Mouse (Mus musculus) c-Kit-negative CD71-positive TER-119-positive erythroid progenitor cells, embryonic 14.5 days (primary cell): ENCODE measurements around the gene Sdc4.

Experiments used
- DNase-seq: peaks from one replicate; pipeline ENCODE4 v3.0.0-alpha.2; 2013; ENCODE audit warnings: low read depth, low spot score

Sdc4 gene

GRCm38 (mm10) chr2:164403396-164404081, 40.1 kb downstream of the Sdc4 start:
- DNase-seq = no peak

DNA sequence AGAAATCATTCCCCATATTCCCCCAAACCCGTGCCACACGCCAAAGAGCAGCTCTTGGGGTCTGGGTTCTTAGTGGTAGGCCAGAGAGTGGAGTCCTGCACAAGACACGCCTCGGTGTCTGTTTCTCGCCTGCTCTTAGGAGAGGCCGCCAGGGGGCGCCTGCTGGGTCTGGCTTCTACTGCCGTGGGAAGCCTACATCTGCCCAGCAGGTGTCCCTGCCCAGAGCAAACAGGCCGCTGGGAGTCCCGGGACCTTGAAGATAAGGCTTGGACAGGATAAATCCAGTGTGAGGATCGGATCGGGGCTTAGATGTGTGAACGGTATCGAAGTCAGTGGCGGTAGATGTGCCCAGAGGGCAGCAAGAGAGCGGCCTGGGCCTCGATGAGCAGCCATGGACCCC, 40.8 kb downstream of the Sdc4 start, which contains the start of gene Rbpjl:
Rbpjl (plus strand) TSS at position 236 of the 400 bp plus-strand sequence.
- DNase-seq = peak; percentile 13

GRCm38 (mm10) chr2:164396911-164397310, 46.8 kb downstream of the Sdc4 start:
- DNase-seq = no peak

- DNase-seq = no peak
Measured at GRCm38 (mm10) chr2:164396076-164396475, 47.6 kb downstream of the Sdc4 start.

GRCm38 (mm10) chr2:164393126-164393525, 50.6 kb downstream of the Sdc4 start:
- no peak for DNase-seq

DNA sequence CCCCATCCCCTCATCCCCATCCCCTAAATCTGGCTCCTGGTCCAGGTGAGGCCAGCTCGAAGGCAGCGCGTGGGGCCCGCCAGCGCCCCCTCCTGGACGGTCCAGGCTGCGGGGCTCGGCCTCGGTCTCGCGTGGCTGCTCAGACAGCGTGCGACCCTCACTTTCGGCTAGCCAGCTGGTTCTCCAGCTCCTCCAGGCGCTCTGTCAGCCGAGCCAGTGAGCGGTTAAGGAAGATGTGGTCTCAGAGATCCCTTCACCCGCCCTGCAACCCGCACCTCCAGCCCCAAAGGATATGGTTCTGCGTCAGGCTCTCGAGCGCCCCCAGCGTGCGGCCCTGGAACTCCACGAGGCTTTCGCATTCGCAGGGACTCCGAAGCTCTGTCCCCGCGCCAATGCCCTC, 54.2 kb downstream of the Sdc4 start:
- no peak for DNase-seq

GRCm38 (mm10) chr2:164389020-164389419, 54.7 kb downstream of the Sdc4 start, which contains the start of gene Slpi:
TSS of gene Slpi (minus strand) at chr2:164389095.
- DNase-seq = no peak

DNA sequence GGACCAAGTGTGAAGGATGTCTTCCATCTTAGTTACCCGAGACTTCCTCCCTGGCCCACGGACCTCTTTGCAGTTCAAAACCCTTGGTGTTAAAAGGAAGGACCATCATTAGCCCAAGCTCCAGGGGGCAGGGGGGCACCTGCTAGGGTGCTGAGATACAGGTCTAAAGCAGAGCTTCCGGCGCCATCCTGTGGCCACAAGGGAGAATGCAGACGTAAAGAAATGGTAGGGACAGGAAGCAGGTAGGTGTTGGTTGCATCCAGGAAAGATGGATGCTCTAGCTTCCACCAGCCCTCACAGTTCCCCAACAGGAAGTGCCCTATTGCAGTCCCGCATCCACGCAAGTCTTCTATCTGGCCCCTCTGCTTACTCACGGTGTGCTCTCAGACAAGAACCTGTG, 56.7 kb downstream of the Sdc4 start:
- DNase-seq = no peak

- DNase-seq = no peak
Measured at GRCm38 (mm10) chr2:164385927-164386763, 57.5 kb downstream of the Sdc4 start.

GRCm38 (mm10) chr2:164383656-164384399, 59.9 kb downstream of the Sdc4 start:
- no peak for DNase-seq

- no peak for DNase-seq
Measured at GRCm38 (mm10) chr2:164382971-164383370, 60.7 kb downstream of the Sdc4 start.

GRCm38 (mm10) chr2:164381726-164382125, 62.0 kb downstream of the Sdc4 start:
- no peak for DNase-seq

- no peak for DNase-seq
Measured at GRCm38 (mm10) chr2:164377478-164378426, 65.9 kb downstream of the Sdc4 start.
